Mouse (Mus musculus): ENCODE data around the gene Aasdh. TPM values are rescaled to one million over a fixed set of nuclear protein-coding genes. Genes with fewer than 3 reads are reported as not detected.
A peak's percentile ranks its signal among the peaks of the same experiment; 100 is the strongest.

Gene Aasdh
- polyA plus RNA-seq, 1 experiment from 2014 or later, result 10.6 TPM

DNA sequence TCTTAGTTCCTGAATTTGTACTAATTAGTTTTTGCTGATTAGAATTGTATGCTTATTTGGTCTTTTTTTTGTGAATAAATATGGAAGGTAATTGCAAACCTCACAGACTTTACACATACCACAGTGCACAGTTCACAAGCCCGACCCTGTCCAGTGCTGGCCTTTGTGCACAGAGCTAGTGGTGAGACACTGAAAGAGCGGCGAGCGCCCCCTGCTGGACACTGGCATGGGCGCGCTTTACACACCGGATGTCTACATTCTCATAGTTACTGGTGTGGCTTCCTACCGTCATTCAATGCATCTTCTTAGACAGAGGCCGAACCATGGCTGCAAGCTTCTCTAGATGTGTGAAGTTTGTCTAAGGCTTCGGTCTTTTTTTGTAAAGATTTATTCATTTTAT is 51.8 kb downstream of the Aasdh start:
- DNase-seq (ENCODE audit: low spot score) (peak; percentile 89), ATAC-seq (replicated peaks; ENCODE audit: low FRiP score, low read depth) (peak; percentile 81)
- 15% methylated on average over 10 of the region's 10 CpGs for WGBS
- H3K9ac ChIP-seq (ENCODE audit: low read depth, low read length), result no peak overlapping the region
- TF ChIP-seq CTCF (IDR thresholded peaks at IDR 0.05; ENCODE audit: low read depth), result peak; percentile 97
- no peak overlapping the region for H3K4me2 ChIP-seq (ENCODE audit: low read length)
- no peaks in the 10 kb centered on the region for H3K9me3 ChIP-seq (replicated peaks; ENCODE audit: low read length)
- H3K4me3 ChIP-seq (replicated peaks; ENCODE audit: low read depth, low read length), result no peak overlapping the region
- H3K27me3 ChIP-seq (ENCODE audit: insufficient read depth, low read length), result peaks cover 14% of the 10 kb centered on the region; the same call in 1 of the 2 replicates
- peaks cover 10% of the 10 kb centered on the region for H3K4me1 ChIP-seq (replicated peaks; ENCODE audit: insufficient read depth, low read length)
- no peaks in the 10 kb centered on the region for H3K36me3 ChIP-seq (ENCODE audit: insufficient read depth, low read length)
- H3K27ac ChIP-seq, result no peak overlapping the region

GRCm38 (mm10) chr5:76851316-76851715 is 54.0 kb downstream of the Aasdh start:
- Histone ChIP-seq H3K4me1 (replicated peaks; ENCODE audit: insufficient read depth, low read length) (peaks cover 4% of the 10 kb centered on the region; the same call in 1 of the 2 replicates), H3K27me3 (ENCODE audit: insufficient read depth, low read length) (peaks cover 9% of the 10 kb centered on the region; the same call in 1 of the 2 replicates), H3K27ac (no peak overlapping the region), H3K4me2 (ENCODE audit: low read length) (no peak overlapping the region), H3K9ac (ENCODE audit: low read depth, low read length) (no peak overlapping the region), H3K9me3 (replicated peaks; ENCODE audit: low read length) (no peaks in the 10 kb centered on the region), H3K36me3 (ENCODE audit: insufficient read depth, low read length) (no peaks in the 10 kb centered on the region), H3K4me3 (replicated peaks; ENCODE audit: low read depth, low read length) (no peak overlapping the region)
- no peak for TF ChIP-seq CTCF (IDR thresholded peaks at IDR 0.05; ENCODE audit: low read depth)
- ATAC-seq (replicated peaks; ENCODE audit: low FRiP score, low read depth) (no peak), DNase-seq (ENCODE audit: low spot score) (no peak)
- 80% methylated on average over 4 of the region's 4 CpGs for WGBS

DNA sequence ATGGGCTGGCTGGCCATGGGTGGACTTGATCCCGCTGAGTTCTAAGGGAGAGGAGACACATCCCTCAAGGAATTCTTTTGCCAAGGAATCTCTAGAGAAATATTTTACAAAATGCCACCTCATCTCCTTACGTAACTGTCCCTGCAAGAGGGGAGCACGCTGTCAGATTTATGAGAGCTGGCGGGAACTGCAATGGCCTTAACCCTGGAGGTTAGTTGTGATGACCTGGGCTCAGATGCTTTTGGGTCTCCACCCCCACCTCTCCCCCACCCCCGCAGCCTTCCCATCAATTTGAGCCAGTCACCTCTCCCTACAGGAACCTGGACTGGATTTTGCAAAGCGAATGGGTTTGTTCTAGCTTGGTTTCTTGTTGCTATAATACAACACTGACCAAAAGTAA is 58.2 kb downstream of the Aasdh start:
- no peaks in the 10 kb centered on the region for H3K27me3 ChIP-seq (ENCODE audit: insufficient read depth, low read length)
- no peak overlapping the region for H3K9ac ChIP-seq (ENCODE audit: low read depth, low read length)
- no peaks in the 10 kb centered on the region for H3K4me1 ChIP-seq (replicated peaks; ENCODE audit: insufficient read depth, low read length)
- no peak overlapping the region for H3K4me2 ChIP-seq (ENCODE audit: low read length)
- no peaks in the 10 kb centered on the region for H3K9me3 ChIP-seq (replicated peaks; ENCODE audit: low read length)
- DNase-seq (ENCODE audit: low spot score) (no peak), ATAC-seq (replicated peaks; ENCODE audit: low FRiP score, low read depth) (no peak)
- no peak for TF ChIP-seq CTCF (IDR thresholded peaks at IDR 0.05; ENCODE audit: low read depth)
- no peaks in the 10 kb centered on the region for H3K36me3 ChIP-seq (ENCODE audit: insufficient read depth, low read length)
- no peak overlapping the region for H3K4me3 ChIP-seq (replicated peaks; ENCODE audit: low read depth, low read length)
- H3K27ac ChIP-seq, result no peak overlapping the region
- WGBS, result 68% methylated on average over 6 of the region's 6 CpGs

DNA sequence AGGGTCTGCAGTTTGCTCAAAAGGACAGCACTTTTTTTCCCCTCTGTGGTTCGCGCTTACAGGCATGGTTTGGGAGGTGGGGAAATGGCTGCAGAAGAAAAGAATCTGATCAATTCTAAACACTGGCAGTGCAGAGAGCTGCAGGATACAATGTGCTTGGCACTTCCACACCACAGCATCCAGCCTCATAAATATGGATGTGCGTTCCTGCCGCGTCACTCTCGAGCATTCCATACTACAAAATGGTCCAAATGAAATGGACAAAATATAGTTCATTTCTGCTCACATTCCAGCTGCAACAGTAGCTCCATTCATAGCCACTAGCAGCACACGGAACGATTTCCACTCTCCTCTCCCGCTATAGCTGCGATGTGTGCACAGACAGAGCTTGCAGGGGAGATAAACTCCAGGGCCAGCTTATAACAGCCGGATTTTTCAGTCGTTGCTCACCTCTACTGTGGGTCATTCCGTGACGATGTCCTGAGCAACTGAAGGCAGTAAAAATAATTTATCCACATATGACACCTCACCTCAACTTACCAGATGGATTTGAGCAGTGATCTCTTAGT is 60.6 kb downstream of the Aasdh start:
- Histone ChIP-seq H3K4me1 (replicated peaks; ENCODE audit: insufficient read depth, low read length) (no peaks in the 10 kb centered on the region), H3K9me3 (replicated peaks; ENCODE audit: low read length) (no peaks in the 10 kb centered on the region), H3K9ac (ENCODE audit: low read depth, low read length) (no peak overlapping the region), H3K36me3 (ENCODE audit: insufficient read depth, low read length) (no peaks in the 10 kb centered on the region), H3K4me2 (ENCODE audit: low read length) (no peak overlapping the region), H3K27ac (no peak overlapping the region), H3K4me3 (replicated peaks; ENCODE audit: low read depth, low read length) (no peak overlapping the region), H3K27me3 (ENCODE audit: insufficient read depth, low read length) (no peaks in the 10 kb centered on the region)
- ATAC-seq (replicated peaks; ENCODE audit: low FRiP score, low read depth) (no peak), DNase-seq (ENCODE audit: low spot score) (no peak)
- 77% methylated on average over 14 of the region's 14 CpGs for WGBS
- TF ChIP-seq CTCF (IDR thresholded peaks at IDR 0.05; ENCODE audit: low read depth), result no peak

DNA sequence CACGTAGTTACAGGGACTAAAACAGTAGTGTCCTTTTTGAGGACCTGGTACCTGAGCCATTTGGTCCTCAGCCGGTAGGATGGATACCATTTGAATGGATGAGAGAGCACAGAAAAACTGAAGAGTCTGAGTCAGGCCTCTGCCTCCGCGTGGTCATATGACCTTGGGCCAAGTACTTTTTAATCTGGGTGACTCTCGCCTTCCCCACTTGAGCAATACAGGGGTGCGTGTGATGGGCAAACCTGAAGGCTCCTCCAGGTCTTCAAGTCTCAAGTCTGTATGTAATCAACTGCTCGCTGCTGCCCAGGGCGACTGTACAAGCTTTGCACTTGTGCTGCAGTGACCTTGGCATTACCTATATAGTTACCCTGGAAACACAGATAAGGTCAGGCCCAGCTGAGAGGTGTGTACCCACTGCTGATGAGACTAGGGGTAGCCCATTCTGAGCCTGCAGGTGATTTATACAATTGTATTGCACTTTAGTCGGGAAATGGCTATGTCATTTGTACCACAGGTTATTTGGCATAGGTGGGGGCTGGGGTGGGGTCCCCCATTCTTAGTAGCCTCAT is 61.4 kb downstream of the Aasdh start:
- Histone ChIP-seq H3K27me3 (ENCODE audit: insufficient read depth, low read length) (no peaks in the 10 kb centered on the region), H3K9ac (ENCODE audit: low read depth, low read length) (no peak overlapping the region), H3K4me1 (replicated peaks; ENCODE audit: insufficient read depth, low read length) (no peaks in the 10 kb centered on the region), H3K4me2 (ENCODE audit: low read length) (no peak overlapping the region), H3K36me3 (ENCODE audit: insufficient read depth, low read length) (no peaks in the 10 kb centered on the region), H3K27ac (no peak overlapping the region), H3K4me3 (replicated peaks; ENCODE audit: low read depth, low read length) (no peak overlapping the region), H3K9me3 (replicated peaks; ENCODE audit: low read length) (no peaks in the 10 kb centered on the region)
- no peak for TF ChIP-seq CTCF (IDR thresholded peaks at IDR 0.05; ENCODE audit: low read depth)
- ATAC-seq (replicated peaks; ENCODE audit: low FRiP score, low read depth) (no peak), DNase-seq (ENCODE audit: low spot score) (no peak)
- WGBS, result 85% methylated on average over 9 of the region's 9 CpGs

DNA sequence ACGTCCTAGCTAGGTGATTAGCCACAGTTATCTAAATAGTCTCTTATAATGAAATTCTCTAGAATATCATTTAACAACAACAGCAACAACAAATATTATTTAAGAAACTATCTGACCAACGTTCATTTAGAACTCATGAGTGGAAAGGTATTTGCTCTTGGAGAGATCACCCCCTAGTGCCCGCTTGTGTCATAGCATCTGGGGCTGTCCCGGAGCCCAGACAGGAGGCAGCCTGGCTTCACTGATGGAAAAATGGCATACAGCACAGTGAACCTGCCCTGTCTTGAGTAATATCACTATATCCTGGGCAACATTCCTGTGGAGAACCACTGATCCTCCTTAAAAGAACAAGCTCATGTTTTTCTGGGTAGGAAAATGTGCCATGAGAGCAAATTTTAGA is 61.9 kb downstream of the Aasdh start:
- 16% methylated on average over 4 of the region's 4 CpGs for WGBS
- peak; percentile 74 for DNase-seq (ENCODE audit: low spot score)
- no peaks in the 10 kb centered on the region for H3K27me3 ChIP-seq (ENCODE audit: insufficient read depth, low read length)
- TF ChIP-seq CTCF (IDR thresholded peaks at IDR 0.05; ENCODE audit: low read depth), result peak; percentile 91
- no peak overlapping the region for H3K27ac ChIP-seq
- 0 out of 2 replicates have a peak, but pooled peaks have one; percentile 34 for ATAC-seq (replicated peaks; ENCODE audit: low FRiP score, low read depth)
- no peaks in the 10 kb centered on the region for H3K9me3 ChIP-seq (replicated peaks; ENCODE audit: low read length)
- no peak overlapping the region for H3K4me3 ChIP-seq (replicated peaks; ENCODE audit: low read depth, low read length)
- H3K36me3 ChIP-seq (ENCODE audit: insufficient read depth, low read length), result no peaks in the 10 kb centered on the region
- H3K4me1 ChIP-seq (replicated peaks; ENCODE audit: insufficient read depth, low read length), result no peaks in the 10 kb centered on the region
- H3K9ac ChIP-seq (ENCODE audit: low read depth, low read length), result no peak overlapping the region
- H3K4me2 ChIP-seq (ENCODE audit: low read length), result no peak overlapping the region

Data from kidney, postnatal 0 days (tissue).